Mouse (Mus musculus) kidney, adult 9 months (tissue): ENCODE results near the gene Gm765.
A peak's percentile ranks its signal among the peaks of the same experiment; 100 is the strongest.

Experiments used
- DNase-seq: peaks from one replicate; pipeline ENCODE4 v3.0.0; 2022

Gm765 gene

GRCm38 (mm10) chr6:98342654-98343053, at the start of gene Gm765:
Gene Gm765, minus strand, starts transcription at chr6:98342754.
- DNase-seq, result no peak

GRCm38 (mm10) chr6:98385487-98385886, 42.9 kb upstream of the Gm765 start:
- no peak for DNase-seq

- DNase-seq, result no peak
These were observed 41.9 kb upstream of the Gm765 start for GRCm38 (mm10) chr6:98384431-98384830.

- peak; percentile 48 for DNase-seq
These were observed 40.9 kb upstream of the Gm765 start for GRCm38 (mm10) chr6:98383411-98383810.

- no peak for DNase-seq
These were observed 23.6 kb upstream of the Gm765 start for GRCm38 (mm10) chr6:98366199-98366598.

GRCm38 (mm10) chr6:98355271-98355670, 12.7 kb upstream of the Gm765 start:
- DNase-seq, result no peak

- DNase-seq, result no peak
These were observed 10.7 kb upstream of the Gm765 start for GRCm38 (mm10) chr6:98353285-98353684.

GRCm38 (mm10) chr6:98332714-98333113, 9.8 kb downstream of the Gm765 start:
- no peak for DNase-seq

GRCm38 (mm10) chr6:98311659-98312058, 30.9 kb downstream of the Gm765 start:
- no peak for DNase-seq

GRCm38 (mm10) chr6:98307647-98308046, 34.9 kb downstream of the Gm765 start:
- DNase-seq, result no peak

- no peak for DNase-seq
These were observed 35.4 kb downstream of the Gm765 start for GRCm38 (mm10) chr6:98307159-98307558.

GRCm38 (mm10) chr6:98292064-98292463, 50.5 kb downstream of the Gm765 start:
- DNase-seq, result no peak

- DNase-seq, result no peak
These were observed 54.2 kb downstream of the Gm765 start for GRCm38 (mm10) chr6:98288316-98288715.

GRCm38 (mm10) chr6:98287521-98287920, 55.0 kb downstream of the Gm765 start:
- DNase-seq, result no peak

- DNase-seq, result no peak
These were observed 57.4 kb downstream of the Gm765 start for GRCm38 (mm10) chr6:98285190-98285589.

- no peak for DNase-seq
These were observed 59.8 kb downstream of the Gm765 start for GRCm38 (mm10) chr6:98282791-98283190.

GRCm38 (mm10) chr6:98271553-98271952, 71.0 kb downstream of the Gm765 start:
- peak; percentile 59 for DNase-seq

- no peak for DNase-seq
These were observed 79.6 kb downstream of the Gm765 start for GRCm38 (mm10) chr6:98262961-98263360.

GRCm38 (mm10) chr6:98259016-98259415, 83.5 kb downstream of the Gm765 start:
- no peak for DNase-seq

GRCm38 (mm10) chr6:98246449-98246848, 96.1 kb downstream of the Gm765 start:
- DNase-seq, result no peak

- DNase-seq, result no peak
These were observed 99.4 kb downstream of the Gm765 start for GRCm38 (mm10) chr6:98243186-98243585.

- no peak for DNase-seq
These were observed 101.8 kb downstream of the Gm765 start for GRCm38 (mm10) chr6:98240561-98241272.

- no peak for DNase-seq
These were observed 108.5 kb downstream of the Gm765 start for GRCm38 (mm10) chr6:98234097-98234496.

- DNase-seq, result no peak
These were observed 118.6 kb downstream of the Gm765 start for GRCm38 (mm10) chr6:98223923-98224322.

- DNase-seq, result no peak
These were observed 120.6 kb downstream of the Gm765 start for GRCm38 (mm10) chr6:98221970-98222369.
